30 mouse cellular contexts compared by ENCODE assay signal in genomic region chr1:89734368-89734767, GRCm38 (mm10).
DNase-seq lines count a peak whose midpoint lies in the region; ATAC-seq lines count a peak whose summit lies in the region.
"Had no signal": no experiment of that assay in that cellular context is flagged by ENCODE, and none has a peak within 500 bp of the region (broad histone marks: within the 10 kb centered on the region; RNA-seq: fewer than 3 reads in every experiment).

No protein-coding gene starts in this region.

- peaks cover 15% of the 10 kb centered on the region for H3K4me1 ChIP-seq in forebrain, embryonic 12.5 days
- peaks cover 17% of the 10 kb centered on the region for H3K4me1 ChIP-seq in forebrain, embryonic 13.5 days
- peaks cover 23% of the 10 kb centered on the region for H3K4me1 ChIP-seq in neural tube, embryonic 11.5 days (ENCODE audit: control insufficient read depth, insufficient read depth, low read length)
- peaks cover 43% of the 10 kb centered on the region for H3K4me1 ChIP-seq in limb, embryonic 10.5 days
- H3K4me1 ChIP-seq: liver, embryonic 13.5 days; stomach, embryonic 15.5 days had no signal

- no peak for ATAC-seq in forebrain, embryonic 12.5 days (ENCODE audit: low FRiP score)
- ATAC-seq in forebrain, embryonic 13.5 days: no peak
- no peak for ATAC-seq in neural tube, embryonic 11.5 days (ENCODE audit: insufficient read depth, low FRiP score, low TSS enrichment)
- ATAC-seq: activated CD4-positive, CD25-positive, alpha-beta regulatory T cell, adult 4 months; forebrain, embryonic 15.5 days; intestine, postnatal 0 days; lung, postnatal 0 days had no signal

- 48% methylated on average over 9 of the region's 9 CpGs for WGBS in forebrain, embryonic 12.5 days
- WGBS in forebrain, embryonic 13.5 days: 47% methylated on average over 9 of the region's 9 CpGs
- WGBS in neural tube, embryonic 11.5 days: 28% methylated on average over 9 of the region's 9 CpGs
- WGBS in limb, embryonic 10.5 days: 33% methylated on average over 9 of the region's 9 CpGs

- no peak overlapping the region for H3K4me3 ChIP-seq in forebrain, embryonic 12.5 days (replicated peaks)
- H3K4me3 ChIP-seq in forebrain, embryonic 13.5 days: no peak overlapping the region
- H3K4me3 ChIP-seq in neural tube, embryonic 11.5 days (ENCODE audit: low read depth, low read length): no peak overlapping the region
- H3K4me3 ChIP-seq in limb, embryonic 10.5 days: no peak overlapping the region
- H3K4me3 ChIP-seq: forebrain, embryonic 15.5 days; limb, embryonic 15.5 days; liver, embryonic 13.5 days; megakaryocyte, embryonic 14.5 days; midbrain, embryonic 12.5 days; stomach, embryonic 15.5 days had no signal

- no peak overlapping the region for H3K4me2 ChIP-seq in forebrain, embryonic 12.5 days
- H3K4me2 ChIP-seq in forebrain, embryonic 13.5 days: no peak overlapping the region
- H3K4me2 ChIP-seq in neural tube, embryonic 11.5 days (ENCODE audit: low read depth): no peak overlapping the region
- H3K4me2 ChIP-seq: forebrain, embryonic 15.5 days; heart, embryonic 11.5 days; limb, embryonic 15.5 days; liver, embryonic 13.5 days; midbrain, embryonic 12.5 days; stomach, embryonic 15.5 days had no signal

- H3K9ac ChIP-seq in forebrain, embryonic 12.5 days: no peak overlapping the region
- no peak overlapping the region for H3K9ac ChIP-seq in forebrain, embryonic 13.5 days
- H3K9ac ChIP-seq in neural tube, embryonic 11.5 days (ENCODE audit: low read length): no peak overlapping the region
- H3K9ac ChIP-seq: forebrain, embryonic 15.5 days; limb, embryonic 15.5 days; liver, embryonic 13.5 days; midbrain, embryonic 12.5 days; stomach, embryonic 15.5 days had no signal

- H3K36me3 ChIP-seq in forebrain, embryonic 12.5 days (replicated peaks): 0 out of 2 replicates have a peak, but pooled peaks cover 5% of the 10 kb centered on the region
- peaks cover 4% of the 10 kb centered on the region; the same call in 1 of the 2 replicates for H3K36me3 ChIP-seq in forebrain, embryonic 13.5 days (ENCODE audit: poor library complexity, severe bottlenecking)
- H3K36me3 ChIP-seq in neural tube, embryonic 11.5 days (ENCODE audit: control insufficient read depth, insufficient read depth, low read length): peaks cover 2% of the 10 kb centered on the region; the same call in 1 of the 2 replicates
- peaks cover 26% of the 10 kb centered on the region for H3K36me3 ChIP-seq in limb, embryonic 10.5 days
- H3K36me3 ChIP-seq: limb, embryonic 15.5 days; liver, embryonic 13.5 days; stomach, embryonic 15.5 days had no signal

- 0 out of 2 replicates have a peak overlapping the region, but pooled peaks have one; percentile 2 for H3K27ac ChIP-seq in forebrain, embryonic 12.5 days
- H3K27ac ChIP-seq in forebrain, embryonic 13.5 days: no peak overlapping the region
- 0 out of 2 replicates have a peak overlapping the region, but pooled peaks have one; percentile 7 for H3K27ac ChIP-seq in neural tube, embryonic 11.5 days (ENCODE audit: low read depth, low read length)
- peak overlapping the region; percentile 53 for H3K27ac ChIP-seq in limb, embryonic 10.5 days
- H3K27ac ChIP-seq: forebrain, embryonic 15.5 days; limb, embryonic 15.5 days; liver, embryonic 13.5 days; midbrain, embryonic 12.5 days; stomach, embryonic 15.5 days had no signal

- H3K9me3 ChIP-seq in forebrain, embryonic 12.5 days: no peaks in the 10 kb centered on the region
- no peaks in the 10 kb centered on the region for H3K9me3 ChIP-seq in forebrain, embryonic 13.5 days (replicated peaks)
- no peaks in the 10 kb centered on the region for H3K9me3 ChIP-seq in neural tube, embryonic 11.5 days (ENCODE audit: control insufficient read depth, low read length)
- no peaks in the 10 kb centered on the region for H3K9me3 ChIP-seq in limb, embryonic 10.5 days (replicated peaks)
- H3K9me3 ChIP-seq: forebrain, embryonic 15.5 days; limb, embryonic 15.5 days; liver, embryonic 13.5 days; megakaryocyte, embryonic 14.5 days; midbrain, embryonic 12.5 days; stomach, embryonic 15.5 days had no signal

- peaks cover 91% of the 10 kb centered on the region for H3K27me3 ChIP-seq in forebrain, embryonic 12.5 days
- H3K27me3 ChIP-seq in forebrain, embryonic 13.5 days: peaks cover 86% of the 10 kb centered on the region
- H3K27me3 ChIP-seq in neural tube, embryonic 11.5 days (ENCODE audit: control insufficient read depth, insufficient read depth, low read length): no peaks in the 10 kb centered on the region
- H3K27me3 ChIP-seq in limb, embryonic 10.5 days (ENCODE audit: low read depth, poor library complexity, severe bottlenecking): no peaks in the 10 kb centered on the region
- H3K27me3 ChIP-seq: CH12.LX; limb, embryonic 15.5 days; liver, embryonic 13.5 days; stomach, embryonic 15.5 days had no signal

- DNase-seq in neural tube, embryonic 11.5 days (ENCODE audit: low spot score): no peak
- no peak for DNase-seq in neural tube, embryonic 10.5 days (ENCODE audit: extremely low spot score, low spot score)
- no peak for DNase-seq in limb, embryonic 10.5 days (ENCODE audit: low spot score)
- no peak for DNase-seq in left cerebral cortex, adult 8-10 months (ENCODE audit: low spot score in 2 of 2)
- DNase-seq in right cerebral cortex, postnatal 14 days: no peak
- DNase-seq: adrenal gland, adult 2 months; cerebellum, adult 9-10 months; cerebellum, postnatal 36 days; gastrocnemius, postnatal 36 days; heart, adult 18-20 months; heart, postnatal 36 days; kidney, adult 9 months; kidney, postnatal 10 days; layer of hippocampus, adult 9-11 months; liver, embryonic 13.5 days; lung, adult 18-20 months; lung, postnatal 4 days; right cerebral cortex, postnatal 25 days had no signal
